Mouse (Mus musculus) erythroblast, embryonic 14.5 days (primary cell): ENCODE results near the gene Fam219a. TPM values are rescaled to one million over a fixed set of nuclear protein-coding genes. Genes with fewer than 3 reads are reported as not detected.

Experiments
- H3K27me3 ChIP-seq: 2 replicates; pipeline ENCODE4 v1.6.1; 2012; ENCODE audit warnings: inconsistent platforms; ENCODE audit not compliant: control insufficient read depth
- H3K36me3 ChIP-seq: 2 replicates; pipeline ENCODE4 v1.6.1; 2012; ENCODE audit warnings: mild to moderate bottlenecking, inconsistent platforms; ENCODE audit not compliant: control insufficient read depth
- H3K4me1 ChIP-seq: 2 replicates; pipeline ENCODE4 v1.6.1; 2012; ENCODE audit warnings: inconsistent platforms; ENCODE audit not compliant: control insufficient read depth
- H3K4me3 ChIP-seq: replicated peaks from 2 replicates; pipeline ENCODE3; 2012; ENCODE audit warnings: moderate library complexity, mild to moderate bottlenecking, inconsistent platforms
- H3K9me3 ChIP-seq: 2 replicates; pipeline ENCODE4 v1.6.1; 2012; ENCODE audit warnings: low read length, inconsistent platforms, mixed read lengths; ENCODE audit not compliant: control insufficient read depth
- GATA1 ChIP-seq: IDR thresholded peaks from 2 replicates; pipeline ENCODE4 v1.6.1; 2012; ENCODE audit warnings: low read length, inconsistent platforms, mixed read lengths
- TAL1 ChIP-seq: IDR thresholded peaks from 3 replicates; pipeline ENCODE4 v1.6.1; 2012; ENCODE audit warnings: low read length, inconsistent platforms, mixed read lengths
- polyA plus RNA-seq: library from polyadenylated mRNA; stranded (reverse); fragments of >175 nt; gene quantifications from 2 replicates; pipeline ENCODE4 v1.2.3, GENCODE M21; 2012

The Fam219a gene
- polyA plus RNA-seq, 1 experiment = 0.14 TPM

- no peaks in the 10 kb centered on the region for H3K27me3 ChIP-seq
These were observed 98.5 kb downstream of the Fam219a start for GRCm38 (mm10) chr4:41470684-41471383.

GRCm38 (mm10) chr4:41470051-41470683 is 99.2 kb downstream of the Fam219a start:
- Histone ChIP-seq H3K4me1 (peaks cover 13% of the 10 kb centered on the region), H3K9me3 (no peaks in the 10 kb centered on the region)
- no peak for TF ChIP-seq GATA1
- TF ChIP-seq TAL1 = no peak

More at GRCm38 (mm10) chr4:41470684-41471383, 98.5 kb downstream of the Fam219a start:
- H3K4me1 ChIP-seq = peaks cover 6% of the 10 kb centered on the region
- H3K4me3 ChIP-seq = no peak overlapping the region
- TF ChIP-seq TAL1 = no peak
- no peak for TF ChIP-seq GATA1
- no peaks in the 10 kb centered on the region for H3K9me3 ChIP-seq
- H3K36me3 ChIP-seq = no peaks in the 10 kb centered on the region

GRCm38 (mm10) chr4:41469199-41469598 is 100.1 kb downstream of the Fam219a start:
- no peak for TF ChIP-seq GATA1
- H3K4me3 ChIP-seq = no peak overlapping the region
- no peaks in the 10 kb centered on the region for H3K27me3 ChIP-seq
- no peaks in the 10 kb centered on the region for H3K36me3 ChIP-seq
- H3K4me1 ChIP-seq = peaks cover 14% of the 10 kb centered on the region
- no peaks in the 10 kb centered on the region for H3K9me3 ChIP-seq

More at GRCm38 (mm10) chr4:41470051-41470683, 99.2 kb downstream of the Fam219a start:
- no peak overlapping the region for H3K4me3 ChIP-seq
- H3K36me3 ChIP-seq = no peaks in the 10 kb centered on the region
- H3K27me3 ChIP-seq = no peaks in the 10 kb centered on the region

GRCm38 (mm10) chr4:41468396-41469080 is 100.8 kb downstream of the Fam219a start:
- Histone ChIP-seq H3K27me3 (no peaks in the 10 kb centered on the region), H3K4me1 (peaks cover 15% of the 10 kb centered on the region), H3K4me3 (no peak overlapping the region), H3K36me3 (no peaks in the 10 kb centered on the region), H3K9me3 (no peaks in the 10 kb centered on the region)
- TF ChIP-seq TAL1 (no peak), GATA1 (no peak)

Other genes starting within 250 kb of the Fam219a start
- gene Ubap1, start 220.5 kb downstream of the Fam219a start, polyA plus RNA-seq = 7.0 and 7.3 TPM in 2 replicates
- 0.38 and 1.3 TPM in 2 replicates for gene Kif24, start 104.7 kb downstream of the Fam219a start, polyA plus RNA-seq
- gene Nudt2, start 104.4 kb downstream of the Fam219a start, polyA plus RNA-seq = 0.55 and 1.5 TPM in 2 replicates
- not detected in 2 replicates for gene AI464131, start 66.5 kb downstream of the Fam219a start, polyA plus RNA-seq
- gene 1110017D15Rik, start 52.2 kb downstream of the Fam219a start, polyA plus RNA-seq = 0.11 TPM in 1 of 2 replicates, not detected in the other
- gene Dnaic1, start 237 bp upstream of the Fam219a start, polyA plus RNA-seq = not detected in 2 replicates
- 0.04 TPM in 1 of 2 replicates, not detected in the other for gene Enho, start 70.8 kb upstream of the Fam219a start, polyA plus RNA-seq
- gene Cntfr, start 127.6 kb upstream of the Fam219a start, polyA plus RNA-seq = not detected in 2 replicates
- gene Il11ra1, start 130.5 kb upstream of the Fam219a start, polyA plus RNA-seq = 0.14 and 0.17 TPM in 2 replicates
- 7.5 and 11.4 TPM in 2 replicates for gene Rpp25l, start 144.0 kb upstream of the Fam219a start, polyA plus RNA-seq
- gene Dctn3, start 153.6 kb upstream of the Fam219a start, polyA plus RNA-seq = 23.8 and 38.0 TPM in 2 replicates
- not detected in 2 replicates for gene Arid3c, start 161.6 kb upstream of the Fam219a start, polyA plus RNA-seq
- gene Galt, start 185.7 kb upstream of the Fam219a start, polyA plus RNA-seq = 0.87 and 2.4 TPM in 2 replicates
- gene Sigmar1, start 186.6 kb upstream of the Fam219a start, polyA plus RNA-seq = 1.1 and 1.3 TPM in 2 replicates
- gene Ccl27a, start 204.7 kb upstream of the Fam219a start, polyA plus RNA-seq = 1.0 and 1.3 TPM in 2 replicates